Mouse (Mus musculus) ovary, postnatal 36 days (tissue): ENCODE measurements around the gene Flywch2.
"Not testable (repeated sequence)": the region's sequence is repeated elsewhere in the genome, so short reads cannot be mapped to it uniquely, and the experiment has no call there.

ENCODE experiments used
- DNase-seq: peaks from one replicate; pipeline ENCODE4 v3.0.0; 2022; ENCODE audit warnings: low spot score, mixed read lengths

The Flywch2 gene

DNA sequence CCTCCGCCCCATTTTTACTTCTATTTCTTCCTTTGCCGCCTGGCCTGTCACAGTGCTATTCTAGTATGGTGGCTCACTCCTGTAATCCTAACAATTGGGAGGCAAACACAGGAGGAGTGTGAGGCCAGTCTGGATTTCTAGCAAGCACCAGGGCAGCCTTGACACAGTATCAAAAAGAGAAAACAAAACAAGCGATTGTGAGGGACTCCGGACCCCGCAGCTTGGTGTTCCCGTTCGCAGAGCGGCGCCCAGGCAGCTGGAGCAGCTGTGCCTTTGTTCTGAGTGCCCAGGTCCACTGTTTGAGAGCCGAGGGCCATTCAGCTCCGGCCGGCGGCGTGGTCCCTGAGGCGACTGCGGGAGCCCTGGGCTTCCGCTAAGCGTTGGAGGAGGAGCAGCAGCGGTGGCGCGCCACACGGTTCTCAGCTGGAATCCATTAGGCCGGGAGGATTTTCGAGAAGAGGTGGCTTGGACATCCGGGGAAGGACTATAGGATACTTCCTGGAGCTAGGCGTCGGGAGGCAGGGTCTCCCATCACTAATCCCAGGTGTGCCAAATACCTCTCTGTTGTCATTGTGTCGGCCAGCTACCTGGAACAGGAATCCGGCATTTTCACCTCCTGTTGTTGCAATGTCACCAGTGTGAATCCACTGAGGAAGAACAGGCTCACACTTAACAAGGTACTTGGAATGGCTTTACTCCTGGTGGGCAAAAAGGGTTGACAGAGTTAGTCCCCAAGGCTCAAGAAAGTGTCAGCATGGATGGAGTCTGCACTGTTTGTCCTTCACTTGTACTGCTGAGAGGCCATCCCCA is 4.6 kb upstream of the Flywch2 start, which contains the start of gene Srrm2:
Gene Srrm2 (plus strand): TSS at position 264 of the 810 bp plus-strand sequence.
- DNase-seq = peak; percentile 72

DNA sequence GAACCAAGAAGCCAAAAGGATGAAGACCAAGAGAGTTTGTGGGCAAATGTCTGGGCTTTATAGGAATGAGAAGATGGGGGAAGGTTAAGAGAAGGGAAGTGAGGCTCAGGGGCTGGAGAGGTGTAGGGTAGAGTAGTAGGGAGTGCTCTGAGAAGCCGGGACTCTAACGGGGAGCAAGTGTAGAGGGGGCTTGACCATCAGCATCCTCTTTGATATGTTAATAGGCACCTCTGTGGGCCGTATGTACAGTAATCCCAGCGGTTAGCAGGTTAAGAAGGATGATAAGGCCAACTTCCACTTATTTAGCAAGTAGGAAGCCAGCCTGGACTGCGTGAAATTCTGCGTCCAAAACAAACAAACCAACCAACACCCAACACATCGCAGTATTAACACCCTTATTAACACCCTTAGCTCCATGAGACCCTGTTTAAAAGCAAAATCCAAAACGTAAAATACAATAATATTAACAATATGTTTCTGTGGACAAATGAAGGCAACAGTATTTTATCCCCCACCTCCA is 3.9 kb upstream of the Flywch2 start:
- DNase-seq = no peak

DNA sequence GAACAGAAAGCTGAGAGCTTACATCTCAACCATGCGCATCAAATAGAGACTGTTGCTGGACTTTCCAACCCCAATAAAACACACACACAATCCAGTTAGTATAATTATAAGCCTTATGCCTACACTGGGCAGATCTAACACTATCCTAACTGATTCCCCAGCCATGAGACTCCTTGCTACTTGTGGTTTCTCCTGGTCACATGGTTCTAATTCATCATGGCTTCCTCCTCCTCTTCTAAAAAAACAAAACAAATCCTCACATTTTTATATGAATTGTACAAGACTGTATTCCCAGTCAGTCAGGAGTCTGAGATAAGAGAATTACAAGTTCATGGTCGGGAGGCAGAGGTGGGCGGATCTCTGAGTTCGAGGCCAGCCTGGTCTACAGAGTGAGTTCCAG is 3.1 kb upstream of the Flywch2 start:
- no peak for DNase-seq

DNA sequence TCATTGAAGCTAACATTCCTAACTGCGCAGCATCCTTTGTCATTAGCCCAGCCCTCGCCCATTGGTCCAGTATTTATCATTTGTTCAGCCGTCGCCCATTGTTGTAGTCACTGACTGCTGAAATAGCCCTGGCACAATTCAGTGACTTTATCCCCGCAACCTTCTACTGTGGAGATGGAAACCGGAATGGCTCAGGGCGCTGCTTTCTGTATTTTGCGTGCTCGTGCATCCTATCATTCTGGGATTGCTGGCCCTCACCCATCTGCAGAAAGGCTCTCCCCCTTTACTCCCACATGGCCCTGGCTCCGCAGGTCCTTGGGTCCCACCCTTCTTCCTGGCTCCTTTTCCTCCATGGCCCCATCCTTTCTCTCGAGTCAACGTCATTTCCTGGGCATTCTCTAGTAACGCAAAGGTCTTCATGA is 640 bp upstream of the Flywch2 start:
- no peak for DNase-seq

DNA sequence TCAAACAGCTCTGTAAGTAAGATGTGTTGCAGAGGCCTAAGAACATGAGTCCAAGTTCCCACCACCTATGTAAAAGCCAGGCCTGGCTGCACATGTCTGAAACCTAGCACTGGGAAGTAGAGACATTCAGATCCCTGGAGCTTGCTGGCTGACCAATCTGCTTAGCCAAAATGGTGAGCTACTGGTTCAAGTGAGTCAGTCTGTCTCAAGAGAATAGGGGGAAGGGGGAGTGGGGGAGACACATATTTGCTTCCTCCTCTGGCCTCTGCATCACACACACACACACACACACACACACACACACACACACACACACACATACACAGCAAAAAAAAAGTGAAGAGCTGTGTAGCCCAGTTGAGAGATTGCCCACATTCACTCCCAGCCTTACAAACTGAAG is 2.5 kb downstream of the Flywch2 start:
- DNase-seq = no peak

DNA sequence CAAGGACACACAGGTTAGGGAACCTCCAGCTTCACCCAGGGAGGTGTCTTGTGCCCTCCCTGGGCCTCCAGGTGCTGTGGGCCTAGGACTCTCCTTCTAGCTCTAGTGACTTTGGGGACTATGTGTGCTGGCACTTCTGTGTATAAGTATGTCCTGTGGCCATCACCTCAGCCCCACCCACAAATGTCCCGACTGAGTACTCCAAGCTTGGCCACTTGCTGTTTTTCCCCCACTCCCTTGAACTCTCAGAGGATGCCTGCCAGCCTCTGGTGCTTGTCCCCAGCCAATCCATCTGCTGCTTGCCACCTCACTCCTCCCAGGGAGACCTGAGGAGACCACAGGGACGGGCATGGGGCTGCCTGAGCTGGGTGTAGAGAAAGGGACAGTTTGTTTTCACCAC is 7.4 kb downstream of the Flywch2 start:
- DNase-seq = no peak

DNA sequence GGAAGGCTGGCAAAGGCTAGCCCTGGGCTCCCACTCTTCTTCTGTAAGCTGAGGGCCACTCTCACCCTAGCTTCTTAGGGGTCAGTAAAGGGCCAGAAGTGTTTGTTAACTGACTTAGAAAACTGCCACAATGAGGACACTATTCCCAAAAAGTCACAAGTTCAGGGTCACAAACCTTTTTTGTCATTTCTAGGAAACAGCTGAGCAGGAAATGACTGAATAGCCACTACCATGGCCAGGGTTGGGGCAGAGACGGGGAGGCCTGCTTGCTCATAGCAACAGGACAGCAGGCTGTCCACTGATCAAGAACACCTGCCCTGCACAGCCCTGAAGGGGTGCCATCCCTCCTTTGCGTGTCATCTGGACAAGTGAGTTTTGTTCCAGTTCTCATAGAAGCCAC is 8.7 kb downstream of the Flywch2 start:
- DNase-seq = no peak

DNA sequence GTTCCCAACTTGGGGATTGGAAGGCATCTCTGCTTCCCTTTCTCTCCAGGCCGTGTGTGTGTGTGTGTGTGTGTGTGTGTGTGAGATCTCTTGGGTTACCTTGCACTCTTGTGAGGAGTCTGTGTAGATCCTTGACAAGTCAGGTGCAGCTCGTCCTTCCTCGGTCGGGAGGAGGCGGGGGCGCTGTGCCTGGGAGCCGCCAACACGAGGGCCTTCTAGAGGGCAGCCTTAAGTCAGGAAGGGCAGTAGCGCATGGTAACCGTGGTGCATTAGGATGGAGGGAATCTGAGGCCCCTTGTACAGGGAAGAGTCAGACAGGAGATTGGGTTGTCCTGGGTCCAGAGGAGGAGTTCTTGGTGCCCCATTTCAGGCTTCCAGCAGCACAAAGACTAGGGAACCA is 9.7 kb downstream of the Flywch2 start:
- DNase-seq = no peak

DNA sequence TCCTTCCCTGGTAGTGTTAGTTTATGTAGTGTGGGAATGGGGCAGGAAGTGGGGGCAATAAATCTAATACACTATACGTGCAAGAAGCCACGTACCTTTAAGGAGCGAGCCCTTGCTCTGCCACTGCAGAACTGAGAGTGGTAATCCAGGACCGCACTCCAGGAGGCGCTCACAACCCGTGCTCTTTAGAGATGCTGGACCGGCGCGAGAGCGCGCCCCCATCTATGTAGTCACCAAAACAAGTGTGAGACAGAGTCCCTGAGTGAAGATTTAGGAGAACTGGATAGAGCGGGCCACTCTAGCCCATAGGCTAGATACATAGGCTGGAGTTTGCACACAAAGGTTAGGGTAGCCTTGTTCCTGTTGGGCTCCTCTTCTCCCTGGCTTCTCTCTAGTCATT is 11.8 kb downstream of the Flywch2 start:
- peak; percentile 84 for DNase-seq

DNA sequence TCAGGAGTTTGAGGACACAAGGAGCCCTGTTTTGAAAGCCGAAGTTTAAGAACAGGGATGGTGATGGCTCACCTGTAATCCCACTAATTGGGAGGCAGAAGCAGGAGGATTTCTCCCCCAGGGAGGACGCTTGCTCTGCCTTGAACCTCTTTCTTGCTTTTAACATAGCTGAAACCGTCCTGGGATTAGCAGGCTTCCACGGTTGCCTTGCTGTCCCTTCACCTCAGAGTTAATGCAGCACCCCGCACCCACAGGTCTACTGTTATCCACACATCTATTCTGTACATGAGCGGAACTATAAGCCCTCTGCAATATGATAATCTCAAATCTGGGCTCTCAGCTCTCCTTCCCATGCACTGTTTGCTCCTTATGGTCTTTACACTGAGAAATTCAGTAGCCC is 12.2 kb downstream of the Flywch2 start:
- no peak for DNase-seq

DNA sequence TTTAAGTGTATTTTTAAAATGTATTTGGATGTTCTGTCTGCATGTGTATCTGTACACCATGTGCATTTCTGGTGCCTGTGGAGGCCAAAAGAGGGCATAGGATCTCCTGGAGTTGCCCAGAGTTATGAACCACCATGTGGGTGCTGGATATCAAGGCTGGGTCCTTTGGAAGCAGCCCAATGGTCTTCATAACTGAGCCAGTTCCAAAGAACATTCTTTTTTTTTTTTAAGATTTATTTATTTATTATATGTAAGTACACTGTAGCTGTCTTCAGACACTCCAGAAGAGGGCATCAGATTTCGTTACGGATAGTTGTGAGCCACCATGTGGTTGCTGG is 13.7 kb downstream of the Flywch2 start:
- not testable (repeated sequence) for DNase-seq

DNA sequence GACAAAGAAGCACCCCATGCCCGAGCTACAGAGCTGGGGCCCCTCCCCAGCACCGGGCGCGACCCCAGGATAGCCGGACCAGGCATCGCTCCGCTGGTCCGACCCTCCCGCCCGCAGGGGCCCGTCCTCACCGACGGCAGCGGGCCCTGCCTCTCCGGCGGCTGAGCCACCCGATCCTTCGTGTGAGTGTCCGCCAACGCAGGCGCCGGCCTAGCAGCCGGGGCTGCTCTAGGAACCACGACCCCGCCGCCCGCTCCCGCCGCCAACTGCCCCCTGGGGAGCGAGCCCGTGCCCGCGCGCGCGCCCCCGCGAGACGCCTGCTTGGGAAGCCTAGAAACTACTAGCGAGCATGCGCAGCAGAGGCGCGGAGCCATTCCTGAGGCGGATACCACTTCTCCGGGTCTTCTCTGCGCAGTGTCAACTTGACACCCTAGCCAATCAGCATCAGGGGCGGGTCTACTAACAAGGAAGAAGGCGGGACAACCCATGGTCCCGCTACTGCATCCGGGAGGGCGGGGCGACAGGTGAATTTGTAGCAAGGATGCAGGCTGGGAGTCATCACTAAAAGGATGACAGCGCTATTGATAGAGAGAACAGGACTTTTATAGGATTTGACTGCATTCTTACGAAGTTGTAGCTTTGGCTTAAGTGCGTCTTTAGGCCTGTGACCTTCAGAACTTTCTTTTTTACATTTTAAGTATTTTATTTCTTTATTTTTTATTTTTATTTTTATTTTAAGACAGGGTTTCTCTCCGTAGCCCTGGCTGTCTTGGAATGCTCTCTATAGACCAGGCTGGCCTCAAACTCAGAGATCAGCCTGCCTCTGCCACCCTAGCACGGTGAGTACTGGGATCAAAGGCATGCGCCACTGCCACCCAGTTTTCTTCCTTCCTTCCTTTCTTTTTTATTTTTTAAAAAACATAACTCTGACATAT is 14.3 kb downstream of the Flywch2 start, which contains the start of gene Flywch1:
Gene Flywch1 (minus strand): TSS at position 319 of the 935 bp plus-strand sequence.
- DNase-seq = peak; percentile 96

DNA sequence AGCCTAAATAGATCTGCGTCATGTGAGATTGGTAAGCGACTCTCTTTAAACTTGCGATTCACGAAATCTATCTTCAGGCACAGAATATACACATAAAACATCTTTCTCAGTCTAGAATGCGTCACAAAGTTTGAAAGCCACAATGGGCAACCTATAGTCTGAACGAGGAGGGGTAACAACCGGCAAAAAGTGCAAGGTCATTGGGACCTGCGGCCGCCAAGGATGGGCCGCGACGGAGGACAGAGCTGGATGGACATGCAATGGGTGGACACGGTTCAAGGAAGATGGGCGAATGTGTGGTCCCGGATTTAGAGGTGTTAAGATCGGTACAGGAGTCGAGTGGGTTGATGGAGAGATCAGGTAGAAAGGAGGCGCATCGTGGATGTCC is 15.0 kb downstream of the Flywch2 start:
- no peak for DNase-seq

DNA sequence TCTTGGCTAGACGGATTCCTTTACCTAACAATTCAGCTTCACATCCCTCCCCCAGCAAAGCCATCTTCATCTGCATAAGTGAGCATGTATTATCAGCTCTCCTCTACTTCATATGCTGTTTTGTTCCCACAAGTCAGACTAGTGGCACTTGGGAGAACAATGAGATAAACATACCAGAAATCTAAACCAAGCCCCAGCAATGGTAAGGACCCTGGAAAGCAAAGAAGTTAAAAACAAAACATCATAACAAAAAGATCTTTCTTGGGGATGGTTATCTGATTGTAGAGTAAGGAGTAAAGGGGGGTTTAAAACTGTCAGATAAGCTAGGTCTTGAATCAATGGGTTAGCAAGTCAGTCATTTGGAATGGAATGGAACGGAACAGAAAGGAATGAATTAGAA is 15.4 kb downstream of the Flywch2 start:
- DNase-seq = no peak

DNA sequence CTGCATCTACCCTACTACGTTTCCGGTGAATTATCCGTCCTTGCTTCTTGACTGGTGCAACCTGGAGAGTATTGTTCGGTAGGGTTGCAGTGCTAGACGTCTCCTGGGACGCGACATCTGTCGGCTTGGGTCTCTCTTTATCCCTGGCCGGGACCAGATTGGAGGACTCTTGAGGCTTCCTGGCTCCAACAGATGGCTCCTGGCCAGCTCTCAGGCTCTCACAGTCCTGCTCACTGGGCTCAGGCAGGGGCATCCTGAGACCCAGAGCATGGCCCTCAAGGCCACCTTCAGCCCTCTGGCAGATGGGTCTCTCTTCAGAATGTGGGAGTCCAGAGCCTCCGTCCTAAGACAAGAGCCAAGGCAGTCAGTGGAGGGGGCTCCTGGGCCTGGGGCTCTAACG is 22.9 kb downstream of the Flywch2 start:
- no peak for DNase-seq

DNA sequence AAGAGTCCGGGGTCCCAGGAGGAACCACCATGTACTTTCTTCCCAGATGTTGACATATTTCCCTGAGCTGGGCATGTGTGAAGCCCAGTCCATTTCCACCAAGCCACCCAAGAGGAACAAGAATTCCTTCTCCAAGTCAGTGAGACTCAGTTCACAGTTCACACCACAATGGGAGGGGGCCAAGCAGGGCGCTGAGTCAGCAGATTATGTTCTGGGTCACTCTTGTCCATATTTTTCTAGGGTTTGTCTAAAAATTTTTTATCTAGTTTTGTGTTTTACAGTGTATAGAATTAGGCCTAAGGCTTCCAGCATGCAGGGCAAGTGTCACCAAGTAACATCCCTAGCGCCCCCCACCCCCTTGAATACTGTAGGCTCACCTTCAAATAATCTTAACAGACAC is 24.7 kb downstream of the Flywch2 start:
- no peak for DNase-seq

DNA sequence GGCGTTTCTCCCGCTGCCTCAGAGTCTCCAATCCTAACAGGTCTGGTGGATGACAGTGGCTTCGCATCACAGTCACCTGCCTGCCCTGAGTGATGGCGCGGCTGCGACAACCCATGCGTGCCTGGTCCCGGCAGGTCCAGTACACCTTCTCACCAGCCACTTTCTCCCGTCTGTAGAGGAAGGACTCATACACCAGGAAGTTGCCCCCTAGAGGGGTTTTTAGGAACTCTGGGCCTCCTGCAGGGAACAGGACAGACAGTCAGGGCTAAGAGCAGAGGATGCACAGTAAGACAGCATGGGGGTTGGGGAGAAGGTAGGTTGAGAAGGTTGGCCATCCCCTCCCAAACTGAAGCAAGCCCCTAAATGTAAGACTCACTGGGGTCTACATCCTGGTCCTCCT is 25.6 kb downstream of the Flywch2 start:
- DNase-seq = no peak

DNA sequence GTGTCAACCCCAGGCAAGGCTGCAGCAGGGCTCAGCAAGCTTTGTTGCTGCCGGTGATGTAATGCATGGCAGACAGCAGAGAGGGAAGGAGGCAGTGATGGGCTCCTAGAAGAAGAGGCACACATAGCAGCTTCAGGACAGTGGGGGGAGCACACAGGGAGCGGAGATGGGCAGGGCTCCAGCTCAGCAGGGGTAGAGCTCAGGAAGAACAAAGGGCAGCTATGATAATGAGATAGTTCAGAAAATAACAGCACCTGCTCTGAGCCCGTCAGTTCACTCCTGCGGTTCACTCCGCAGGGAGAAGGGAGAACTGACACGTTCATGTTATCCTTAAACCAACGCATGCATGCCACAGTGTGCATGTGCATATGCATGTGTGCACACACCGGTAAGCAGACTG is 27.1 kb downstream of the Flywch2 start:
- no peak for DNase-seq

DNA sequence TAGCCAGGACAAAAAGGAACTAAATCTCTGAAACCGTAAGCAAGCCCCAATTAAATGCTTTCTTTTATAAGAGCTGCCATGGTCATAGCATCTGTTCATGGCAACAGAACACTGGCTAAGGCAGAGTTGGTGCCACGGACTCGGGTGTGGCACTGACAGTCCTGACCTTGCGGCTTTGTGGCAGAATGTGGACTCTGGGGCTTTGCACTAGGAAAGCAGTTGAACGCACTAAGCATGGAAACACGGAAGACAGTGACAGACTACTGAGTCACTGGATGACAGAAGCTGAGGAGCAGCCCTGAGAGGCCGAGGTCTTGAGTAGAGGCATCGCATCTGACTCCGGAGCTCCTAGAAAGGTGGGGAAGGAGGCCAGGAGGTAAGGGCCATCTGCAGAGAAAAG is 28.3 kb downstream of the Flywch2 start:
- DNase-seq = no peak

DNA sequence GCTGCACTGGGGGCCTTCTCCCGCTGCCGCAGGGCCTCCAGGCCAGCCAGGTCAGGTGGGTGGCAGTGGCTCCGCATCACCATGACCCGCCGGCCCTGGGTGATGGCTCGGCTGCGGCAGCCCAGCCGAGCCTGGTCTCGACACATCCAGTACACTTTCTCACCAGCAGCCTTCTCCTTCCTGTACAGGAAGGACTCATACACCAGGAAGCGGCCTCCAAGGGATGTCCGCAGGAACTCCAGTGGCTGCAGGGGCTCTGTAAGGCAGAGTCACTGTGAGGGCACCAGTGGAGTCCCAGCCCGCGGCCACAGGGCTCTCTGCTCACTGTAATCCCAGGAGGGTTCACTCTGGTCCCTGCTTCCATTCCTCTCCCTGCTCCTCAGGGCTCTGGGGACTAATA is 30.2 kb downstream of the Flywch2 start:
- DNase-seq = no peak

DNA sequence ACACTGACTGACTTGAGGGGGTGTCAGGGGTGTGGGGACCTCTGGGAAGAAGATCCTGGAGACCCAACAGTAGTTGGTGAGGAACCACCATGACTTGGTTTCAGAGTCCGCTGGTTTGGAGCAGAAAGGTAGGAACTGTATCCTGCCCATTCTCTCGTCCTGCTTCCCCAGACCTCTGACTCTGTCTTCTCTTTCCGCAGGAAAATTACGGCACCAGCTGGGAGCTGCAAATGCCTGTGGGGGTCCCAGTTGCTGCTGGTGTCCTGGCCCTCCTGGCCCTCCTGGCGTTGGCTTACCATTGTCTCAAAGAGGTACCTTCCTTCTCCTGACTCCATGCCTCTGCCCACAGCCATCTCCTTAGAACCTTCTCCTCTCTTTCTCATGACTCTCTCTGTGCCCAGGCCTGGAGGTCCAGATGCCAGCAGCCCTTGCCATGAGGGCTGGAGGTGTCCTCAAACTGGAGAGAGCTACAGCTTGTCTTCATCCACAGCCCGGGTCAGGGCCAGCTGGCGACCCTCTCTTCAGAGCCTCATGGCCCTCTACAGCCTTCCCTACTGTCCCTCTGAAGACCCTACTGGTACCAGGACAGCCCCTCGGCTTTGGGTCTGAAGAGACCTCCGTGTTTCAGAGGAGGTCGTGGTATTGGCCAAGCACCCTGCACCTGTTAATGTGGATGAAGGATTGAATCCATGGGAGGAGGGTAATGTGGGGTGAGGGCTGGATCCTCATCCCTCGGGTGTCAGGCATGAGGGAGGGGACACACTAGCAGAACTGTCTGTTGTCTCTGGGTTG is 36.3 kb downstream of the Flywch2 start:
- DNase-seq = no peak
